In the genomic region with DNA sequence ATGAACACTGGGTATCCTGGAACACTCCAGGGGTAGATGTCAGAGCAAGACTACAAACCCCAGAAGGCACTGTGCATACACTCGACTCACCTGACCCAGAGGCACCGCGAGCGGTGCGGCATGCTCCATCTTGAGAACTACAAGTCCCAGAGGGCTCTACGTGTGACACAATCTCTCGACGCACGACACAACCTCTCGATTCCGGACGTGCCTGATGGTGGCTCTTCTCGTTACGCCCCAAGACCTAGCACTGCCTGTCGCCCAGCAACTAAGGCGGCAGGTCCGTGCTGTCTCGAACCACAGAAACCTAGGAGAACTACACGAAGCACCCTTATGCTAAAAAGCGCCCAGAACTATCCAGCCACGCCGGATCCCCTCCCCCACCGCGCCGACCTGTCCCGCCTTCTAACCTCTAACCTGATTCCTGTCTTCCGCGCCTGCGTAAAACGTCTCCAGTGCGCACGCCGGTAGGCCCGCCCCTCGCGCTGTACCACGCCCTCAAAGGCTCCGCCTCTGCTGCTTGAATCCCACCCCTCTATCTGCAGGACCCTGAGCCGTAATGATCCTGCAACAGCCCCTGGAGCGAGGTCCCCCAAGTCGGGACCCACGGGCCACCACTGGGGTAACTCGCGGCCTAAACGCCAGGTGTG, we compare ENCODE assay signal across 8 mouse cellular contexts. TPM values are rescaled to one million over a fixed set of nuclear protein-coding genes. Genes with fewer than 3 reads are reported as not detected.
DNase-seq lines count a peak whose midpoint lies in the region; ATAC-seq and TF ChIP-seq lines count a peak whose summit lies in the region.

A gene (plus strand): TSS at position 173 of the 650 bp plus-strand sequence.
A gene (minus strand): TSS at position 459 of the 650 bp plus-strand sequence.

- in situ Hi-C loops in Patski (cut with MboI; ENCODE audit: low pct_unique_long_range_greater_than_20kb), result no loop called here

- no peaks in the 10 kb centered on the region for H3K9me3 ChIP-seq in hindbrain, embryonic 13.5 days

- WGBS in hindbrain, embryonic 13.5 days, result under 1% methylated on average over 45 of the region's 45 CpGs

- ATAC-seq in Patski, result peak; percentile 68
- peak; percentile 95 for ATAC-seq in hindbrain, embryonic 13.5 days (ENCODE audit: low FRiP score)

- peak within 1 kb of the TSS; percentile 79 for H3K9ac ChIP-seq in hindbrain, embryonic 13.5 days

- no peak for TF ChIP-seq CTCF in Patski (IDR thresholded peaks at IDR 0.05)

- peaks cover 48% of the 10 kb centered on the region for H3K4me1 ChIP-seq in hindbrain, embryonic 13.5 days (replicated peaks)

- H3K4me3 ChIP-seq in hindbrain, embryonic 13.5 days, result peak within 1 kb of the TSS; percentile 58

- H3K27ac ChIP-seq in hindbrain, embryonic 13.5 days, result peak within 1 kb of the TSS; percentile 90

- POLR2A ChIA-PET in Patski (lab: Charles Lee), result interaction anchor here (1.5 to 4.0 kb wide), 2 partner anchors 8 to 26 kb away, joined by 4 to 28 read pairs; no protein-coding TSS in a partner anchor

- DNase-seq in Patski (ENCODE audit: low read depth, low spot score), result peak; percentile 77
- peak; percentile 96 for DNase-seq in cerebellum, postnatal 14 days
- peak; percentile 93 for DNase-seq in frontal cortex, postnatal 14 days (ENCODE audit: low spot score in 2 of 2)
- DNase-seq in layer of hippocampus, postnatal 25 days (ENCODE audit: extremely low spot score in 1 of 2, low spot score in 1 of 2), result peak; percentile 85 to 96
- peak; percentile 95 for DNase-seq in lung, postnatal 25 days (ENCODE audit: low spot score)
- peak; percentile 90 for DNase-seq in retina, embryonic 14.5 days (ENCODE audit: low spot score)
- DNase-seq in thymus, postnatal 4 days, result peak; percentile 95

- peaks cover 22% of the 10 kb centered on the region for H3K36me3 ChIP-seq in hindbrain, embryonic 13.5 days

- H3K4me2 ChIP-seq in hindbrain, embryonic 13.5 days, result peak within 1 kb of the TSS; percentile 74

- no peaks in the 10 kb centered on the region for H3K27me3 ChIP-seq in Patski
- H3K27me3 ChIP-seq in hindbrain, embryonic 13.5 days, result peaks cover 40% of the 10 kb centered on the region

- CTCF ChIA-PET in Patski (lab: Charles Lee), result interaction anchor here (1.2 to 2.9 kb wide), 3 partner anchors 10 to 26 kb away, joined by 3 to 13 read pairs (median 3); no protein-coding TSS in a partner anchor

RNA-seq across cellular contexts. Expression of the first gene that starts in this region (rescaled TPM):
- polyA plus RNA-seq in Patski (2021), result 261 TPM
- 108 and 109 TPM in 2 replicates for polyA plus RNA-seq in hindbrain, embryonic 13.5 days (2015; fragmentation: Nextera tagmentation; extraction: Ambion mirVana)
- total RNA-seq in layer of hippocampus, postnatal 25 days (2021), result 100 to 1,000 TPM; 119 to 129 TPM

RNA-seq across cellular contexts. Expression of the second gene that starts in this region (rescaled TPM):
- 32.9 TPM for polyA plus RNA-seq in Patski (2021)
- polyA plus RNA-seq in hindbrain, embryonic 13.5 days (2015; fragmentation: Nextera tagmentation; extraction: Ambion mirVana), result 47.2 and 50.2 TPM in 2 replicates
- 10 to 100 TPM in 1 of 2 experiments, 1 to 10 TPM in 1; 9.0 to 10.1 TPM for total RNA-seq in layer of hippocampus, postnatal 25 days (2021)

Comparison
In these comparisons a context has a peak if more than half of its experiments do, and no peak if none do; other contexts are left out.
1. Peak in every context shown above with its lines: DNase-seq, ATAC-seq, H3K4me3 ChIP-seq and H3K27ac ChIP-seq.